Mouse (Mus musculus): ENCODE measurements around the gene Mgarp. TPM values are rescaled to one million over a fixed set of nuclear protein-coding genes. Genes with fewer than 3 reads are reported as not detected.
"Not testable (repeated sequence)": the region's sequence is repeated elsewhere in the genome, so short reads cannot be mapped to it uniquely, and the experiment has no call there.

Mgarp gene
- polyA plus RNA-seq, 1 experiment = 0.23 TPM

DNA sequence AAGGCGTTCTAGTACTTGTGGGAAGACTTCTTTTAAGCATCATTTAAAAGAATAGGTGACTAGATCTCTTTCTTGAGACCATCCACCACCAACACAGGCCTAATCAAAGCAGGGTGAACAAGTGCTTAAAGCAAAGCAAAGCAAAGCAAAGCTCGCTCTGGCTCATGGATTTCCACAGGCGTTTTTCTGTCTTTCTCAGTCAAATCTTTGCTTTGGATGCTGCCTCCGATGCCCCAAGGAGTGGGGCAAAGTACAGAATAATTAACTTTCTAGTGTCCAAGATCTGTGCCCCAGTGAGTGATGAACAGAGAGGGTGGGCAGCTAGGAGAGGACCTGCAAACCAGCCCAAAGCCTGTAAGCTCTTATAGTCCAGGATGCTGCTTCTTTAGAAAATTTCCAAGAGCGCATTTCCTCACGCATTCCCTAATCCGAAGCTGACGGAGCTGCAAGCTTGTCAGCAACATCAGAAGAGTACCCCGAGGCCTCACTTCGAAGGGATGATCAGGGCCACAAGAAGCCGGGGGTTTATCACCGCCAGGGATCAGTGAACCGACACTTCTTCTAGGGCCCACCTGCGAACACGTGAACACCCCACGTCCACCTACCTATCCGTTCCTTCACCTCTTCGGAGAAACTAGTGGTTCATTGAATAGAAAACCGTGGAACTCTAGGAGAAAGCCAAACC lies 935 bp downstream of the Mgarp start:
- H3K4me3 ChIP-seq (ENCODE audit: insufficient read depth, poor library complexity, severe bottlenecking) = no peak overlapping the region
- H3K36me3 ChIP-seq (ENCODE audit: control insufficient read depth, insufficient read depth) = no peaks in the 10 kb centered on the region
- H3ac ChIP-seq (ENCODE audit: control insufficient read depth, insufficient read length, low read depth) = no peak overlapping the region
- H3K27me3 ChIP-seq (ENCODE audit: control insufficient read depth, insufficient read depth, insufficient read length) = no peaks in the 10 kb centered on the region
- no peaks in the 10 kb centered on the region for H3K79me3 ChIP-seq (ENCODE audit: low read depth)
- H3K79me2 ChIP-seq (ENCODE audit: control insufficient read depth, insufficient read depth) = no peaks in the 10 kb centered on the region
- TF ChIP-seq MYOD1 (IDR thresholded peaks at IDR 0.05; ENCODE audit: control insufficient read depth, insufficient read length, low read depth) (no peak), USF1 (IDR thresholded peaks at IDR 0.05; ENCODE audit: low read depth) (no peak), CTCF (IDR thresholded peaks at IDR 0.05; ENCODE audit: control insufficient read depth, insufficient read depth, insufficient read length) (no peak), MYOG (IDR thresholded peaks at IDR 0.05; ENCODE audit: control insufficient read depth, extremely low read depth, insufficient read length) (no peak), FOSL1 (IDR thresholded peaks at IDR 0.05; ENCODE audit: insufficient read depth, low read length, poor library complexity, severe bottlenecking) (no peak)

DNA sequence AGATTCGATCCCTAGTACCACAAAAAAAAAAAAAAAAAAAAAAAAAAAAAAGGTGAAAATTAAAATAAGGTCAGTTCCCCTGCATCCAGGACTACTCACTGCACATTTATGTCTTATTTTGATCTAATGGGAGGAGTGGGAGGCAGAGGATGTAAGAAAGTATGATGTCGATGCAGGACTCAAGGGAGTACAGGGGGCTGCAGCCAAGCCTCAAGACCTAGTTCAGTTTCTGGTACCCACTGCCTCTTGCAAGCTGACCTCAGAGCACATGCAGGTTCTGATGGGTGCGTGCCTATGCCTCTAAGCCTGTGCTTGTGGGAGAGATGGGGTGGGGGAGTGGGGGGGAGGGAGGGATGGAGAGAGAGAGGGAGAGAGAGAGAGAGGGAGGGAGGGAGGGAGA lies 1.7 kb downstream of the Mgarp start:
- H3K79me3 ChIP-seq (ENCODE audit: low read depth) = no peaks in the 10 kb centered on the region
- no peaks in the 10 kb centered on the region for H3K79me2 ChIP-seq (ENCODE audit: control insufficient read depth, insufficient read depth)
- H3K27me3 ChIP-seq (ENCODE audit: control insufficient read depth, insufficient read depth, insufficient read length) = no peaks in the 10 kb centered on the region
- H3K36me3 ChIP-seq (ENCODE audit: control insufficient read depth, insufficient read depth) = no peaks in the 10 kb centered on the region
- TF ChIP-seq MYOG (IDR thresholded peaks at IDR 0.05; ENCODE audit: control insufficient read depth, extremely low read depth, insufficient read length) = no peak
- TF ChIP-seq MAX (IDR thresholded peaks at IDR 0.05) = no peak
- TF ChIP-seq MYOD1 (IDR thresholded peaks at IDR 0.05; ENCODE audit: control insufficient read depth, insufficient read length, low read depth) = no peak
- TF ChIP-seq CTCF (IDR thresholded peaks at IDR 0.05; ENCODE audit: control insufficient read depth, insufficient read depth, insufficient read length) = no peak
- no peak for TF ChIP-seq CEBPB (IDR thresholded peaks at IDR 0.05; ENCODE audit: low read depth)
- no peak for TF ChIP-seq FOSL1 (IDR thresholded peaks at IDR 0.05; ENCODE audit: insufficient read depth, low read length, poor library complexity, severe bottlenecking)
- no peak for TF ChIP-seq USF1 (IDR thresholded peaks at IDR 0.05; ENCODE audit: low read depth)
- H3ac ChIP-seq (ENCODE audit: control insufficient read depth, insufficient read length, low read depth) = no peak overlapping the region
- no peak overlapping the region for H3K4me3 ChIP-seq (ENCODE audit: insufficient read depth, poor library complexity, severe bottlenecking)

DNA sequence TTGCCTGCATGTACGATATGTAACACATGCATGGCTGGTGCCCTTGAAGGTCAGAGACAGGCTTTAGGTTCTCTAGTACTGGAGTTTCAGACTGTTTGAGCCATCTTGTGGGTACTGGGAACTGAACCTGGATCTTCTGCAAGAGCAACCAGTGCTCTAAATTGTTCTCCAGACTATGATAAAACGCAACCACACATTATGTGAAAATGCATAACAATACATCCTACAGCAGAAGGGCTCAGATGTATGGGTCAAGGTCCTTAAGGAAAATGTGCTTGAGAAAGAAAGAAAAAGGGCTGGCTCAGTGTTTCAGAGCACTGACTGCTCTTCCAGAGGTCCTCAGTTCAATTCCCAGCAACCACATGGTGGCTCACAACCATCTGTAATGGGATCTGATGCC lies 2.9 kb downstream of the Mgarp start:
- no peaks in the 10 kb centered on the region for H3K36me3 ChIP-seq (ENCODE audit: control insufficient read depth, insufficient read depth)
- no peaks in the 10 kb centered on the region for H3K79me2 ChIP-seq (ENCODE audit: control insufficient read depth, insufficient read depth)
- TF ChIP-seq CEBPB (IDR thresholded peaks at IDR 0.05; ENCODE audit: low read depth) = no peak
- TF ChIP-seq CTCF (IDR thresholded peaks at IDR 0.05; ENCODE audit: control insufficient read depth, insufficient read depth, insufficient read length) = no peak
- TF ChIP-seq USF1 (IDR thresholded peaks at IDR 0.05; ENCODE audit: low read depth) = no peak
- TF ChIP-seq FOSL1 (IDR thresholded peaks at IDR 0.05; ENCODE audit: insufficient read depth, low read length, poor library complexity, severe bottlenecking) = no peak
- no peak for TF ChIP-seq MYOD1 (IDR thresholded peaks at IDR 0.05; ENCODE audit: control insufficient read depth, insufficient read length, low read depth)
- TF ChIP-seq MAX (IDR thresholded peaks at IDR 0.05) = no peak
- TF ChIP-seq MYOG (IDR thresholded peaks at IDR 0.05; ENCODE audit: control insufficient read depth, extremely low read depth, insufficient read length) = no peak
- H3K79me3 ChIP-seq (ENCODE audit: low read depth) = no peaks in the 10 kb centered on the region
- H3ac ChIP-seq (ENCODE audit: control insufficient read depth, insufficient read length, low read depth) = no peak overlapping the region
- no peaks in the 10 kb centered on the region for H3K27me3 ChIP-seq (ENCODE audit: control insufficient read depth, insufficient read depth, insufficient read length)
- H3K4me3 ChIP-seq (ENCODE audit: insufficient read depth, poor library complexity, severe bottlenecking) = no peak overlapping the region

DNA sequence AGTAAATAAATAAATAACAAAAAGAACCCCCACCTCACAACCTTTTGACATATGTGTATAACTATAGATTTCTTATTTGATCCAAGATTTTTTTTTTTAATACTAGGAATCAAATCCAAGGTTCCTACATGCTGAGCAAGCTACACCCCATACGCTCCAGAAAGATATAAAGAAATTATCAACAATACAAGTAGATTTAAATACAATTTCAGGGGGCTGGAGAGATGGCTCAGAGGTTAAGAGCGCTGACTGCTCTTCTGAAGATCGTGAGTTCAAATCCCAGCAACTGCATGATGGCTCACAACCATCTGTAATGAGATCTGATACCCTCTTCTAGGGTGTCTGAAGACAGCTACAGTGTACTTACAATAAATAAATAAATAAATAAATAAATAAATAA lies 3.5 kb downstream of the Mgarp start:
- H3K27me3 ChIP-seq (ENCODE audit: control insufficient read depth, insufficient read depth, insufficient read length); H3ac ChIP-seq (ENCODE audit: control insufficient read depth, insufficient read length, low read depth); H3K36me3 ChIP-seq (ENCODE audit: control insufficient read depth, insufficient read depth); H3K79me2 ChIP-seq (ENCODE audit: control insufficient read depth, insufficient read depth); H3K79me3 ChIP-seq (ENCODE audit: low read depth); H3K4me3 ChIP-seq (ENCODE audit: insufficient read depth, poor library complexity, severe bottlenecking): not testable (repeated sequence)

DNA sequence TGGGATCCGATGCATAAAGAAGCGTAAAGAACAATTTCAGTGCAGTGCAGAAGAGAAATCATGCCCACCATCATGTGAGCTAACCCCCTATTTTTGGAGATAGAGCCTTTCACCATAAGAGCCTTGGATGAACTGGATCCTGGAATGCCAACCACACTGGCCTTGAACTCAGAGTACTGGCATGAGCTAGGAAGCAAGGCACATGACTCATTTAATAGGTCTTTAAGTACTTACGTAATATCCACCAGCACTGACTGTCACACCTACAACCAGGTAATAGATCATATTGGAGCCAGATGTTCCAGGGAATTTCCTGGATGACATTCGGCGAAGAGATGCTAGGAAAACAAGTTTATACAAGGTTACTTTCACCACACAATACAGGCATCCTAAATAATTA lies 4.9 kb downstream of the Mgarp start:
- Histone ChIP-seq H3K4me3 (ENCODE audit: insufficient read depth, poor library complexity, severe bottlenecking) (no peak overlapping the region), H3K79me2 (ENCODE audit: control insufficient read depth, insufficient read depth) (no peaks in the 10 kb centered on the region), H3K36me3 (ENCODE audit: control insufficient read depth, insufficient read depth) (no peaks in the 10 kb centered on the region), H3K27me3 (ENCODE audit: control insufficient read depth, insufficient read depth, insufficient read length) (no peaks in the 10 kb centered on the region), H3K79me3 (ENCODE audit: low read depth) (no peaks in the 10 kb centered on the region), H3ac (ENCODE audit: control insufficient read depth, insufficient read length, low read depth) (no peak overlapping the region)
- TF ChIP-seq MAX (IDR thresholded peaks at IDR 0.05) (no peak), USF1 (IDR thresholded peaks at IDR 0.05; ENCODE audit: low read depth) (peak; percentile 29), CEBPB (IDR thresholded peaks at IDR 0.05; ENCODE audit: low read depth) (peak; percentile 32)

DNA sequence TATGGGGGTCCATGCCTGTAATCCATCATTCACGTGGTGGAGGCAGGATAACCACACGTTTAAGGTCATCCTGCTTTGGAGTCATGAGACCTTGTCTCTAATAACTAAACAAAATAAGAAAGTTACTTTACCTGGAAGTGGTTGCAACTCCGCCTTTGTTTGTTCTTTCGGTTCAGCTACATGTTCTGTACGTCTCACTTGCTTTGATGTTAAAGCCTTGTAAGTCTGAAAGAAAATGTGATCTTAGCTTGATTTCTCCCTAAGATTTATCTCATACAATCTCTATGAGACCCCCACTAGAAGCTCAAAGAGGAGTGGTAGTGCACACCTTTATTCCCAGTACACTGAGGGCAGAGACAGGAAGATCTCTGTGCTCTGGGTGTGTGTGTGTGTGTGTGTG lies 5.4 kb downstream of the Mgarp start:
- Histone ChIP-seq H3K79me2 (ENCODE audit: control insufficient read depth, insufficient read depth) (no peaks in the 10 kb centered on the region), H3K27me3 (ENCODE audit: control insufficient read depth, insufficient read depth, insufficient read length) (no peaks in the 10 kb centered on the region), H3K4me3 (ENCODE audit: insufficient read depth, poor library complexity, severe bottlenecking) (no peak overlapping the region), H3ac (ENCODE audit: control insufficient read depth, insufficient read length, low read depth) (no peak overlapping the region), H3K36me3 (ENCODE audit: control insufficient read depth, insufficient read depth) (no peaks in the 10 kb centered on the region), H3K79me3 (ENCODE audit: low read depth) (no peaks in the 10 kb centered on the region)
- TF ChIP-seq USF1 (IDR thresholded peaks at IDR 0.05; ENCODE audit: low read depth) = no peak
